Comparison of ENCODE assay signal across 20 mouse cellular contexts in the genomic region with DNA sequence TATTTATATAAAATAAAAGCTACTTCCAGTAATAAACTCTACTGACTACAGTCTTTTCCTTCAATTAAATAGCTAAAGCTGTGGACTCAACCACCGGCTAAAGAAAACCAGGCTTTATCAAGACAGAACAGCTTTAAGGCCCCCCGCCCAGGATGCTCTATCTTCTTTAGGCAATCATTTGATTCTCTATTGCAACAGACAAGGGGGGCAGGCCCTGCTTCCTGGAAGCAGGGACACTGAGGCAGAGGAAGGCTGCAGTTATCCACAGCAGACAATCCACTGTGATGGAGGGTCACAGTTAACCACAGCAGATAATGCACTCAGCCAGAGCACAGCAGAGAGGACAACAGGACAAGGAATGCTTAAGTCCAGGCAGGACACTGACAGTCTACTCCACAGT. TPM values are rescaled to one million over a fixed set of nuclear protein-coding genes. Genes with fewer than 3 reads are reported as not detected.
DNase-seq lines count a peak whose midpoint lies in the region; ATAC-seq and TF ChIP-seq lines count a peak whose summit lies in the region.
"Had no signal": no experiment of that assay in that cellular context is flagged by ENCODE, and none has a peak within 500 bp of the region (broad histone marks: within the 10 kb centered on the region; RNA-seq: fewer than 3 reads in every experiment).

No protein-coding gene starts in this region.

- DNase-seq in heart, adult 11 months: peak; percentile 46
- DNase-seq in heart, adult 18-20 months: no peak
- DNase-seq in stomach, postnatal 0 days (ENCODE audit: low spot score): no peak
- peak; percentile 71 to 76 (median 72) for DNase-seq in liver, embryonic 14.5 days (ENCODE audit: low read depth in 3 of 3, low spot score in 3 of 3)
- DNase-seq in yolk sac, embryonic 10.5 days (ENCODE audit: low spot score): peak; percentile 8
- DNase-seq in lung, postnatal 4 days: no peak
- no peak for DNase-seq in urinary bladder, adult 18-20 months (ENCODE audit: low spot score in 2 of 2)
- DNase-seq: adrenal gland, postnatal 14 days; cerebellum, adult 9-11 months; embryo, embryonic 11 days; gastrocnemius, postnatal 36 days; layer of hippocampus, postnatal 36 days; midbrain, embryonic 14.5 days; right cerebral cortex, adult 18-20 months had no signal

- TF ChIP-seq CTCF in stomach, postnatal 0 days (IDR thresholded peaks at IDR 0.05; ENCODE audit: low read depth): no peak
- TF ChIP-seq CTCF in liver, embryonic 14.5 days (IDR thresholded peaks at IDR 0.05; ENCODE audit: low read depth): no peak

- no peaks in the 10 kb centered on the region for H3K36me3 ChIP-seq in stomach, embryonic 14.5 days (ENCODE audit: control insufficient read depth, insufficient read depth, low read length)
- no peaks in the 10 kb centered on the region for H3K36me3 ChIP-seq in stomach, postnatal 0 days (ENCODE audit: control insufficient read depth, insufficient read depth, low read length)
- H3K36me3 ChIP-seq in liver, embryonic 14.5 days (replicated peaks; ENCODE audit: control insufficient read depth, insufficient read depth, low read depth): no peaks in the 10 kb centered on the region
- H3K36me3 ChIP-seq: heart, embryonic 15.5 days; hindbrain, embryonic 12.5 days; kidney, embryonic 15.5 days had no signal

- WGBS in stomach, embryonic 14.5 days: 90% methylated on average over 2 of the region's 2 CpGs
- WGBS in stomach, postnatal 0 days: 88% methylated on average over 2 of the region's 2 CpGs
- 13% methylated on average over 2 of the region's 2 CpGs for WGBS in liver, embryonic 14.5 days (ENCODE audit: insufficient replicate concordance)

- no peaks in the 10 kb centered on the region for H3K9me3 ChIP-seq in stomach, embryonic 14.5 days (ENCODE audit: control insufficient read depth, low read depth, low read length)
- no peaks in the 10 kb centered on the region for H3K9me3 ChIP-seq in stomach, postnatal 0 days (ENCODE audit: control insufficient read depth, low read length)
- H3K9me3 ChIP-seq in liver, embryonic 14.5 days (ENCODE audit: control insufficient read depth, low read length): no peaks in the 10 kb centered on the region
- H3K9me3 ChIP-seq: embryonic facial prominence, embryonic 15.5 days; heart, embryonic 15.5 days; hindbrain, embryonic 12.5 days; kidney, embryonic 15.5 days had no signal

- H3K9ac ChIP-seq in stomach, embryonic 14.5 days (replicated peaks; ENCODE audit: low read depth, low read length): no peak overlapping the region
- H3K9ac ChIP-seq in stomach, postnatal 0 days (ENCODE audit: low read length): no peak overlapping the region
- no peak overlapping the region; the same call in 1 of the 2 replicates for H3K9ac ChIP-seq in liver, embryonic 14.5 days (replicated peaks)
- H3K9ac ChIP-seq: embryonic facial prominence, embryonic 15.5 days; heart, embryonic 15.5 days; hindbrain, embryonic 12.5 days; kidney, embryonic 15.5 days had no signal

- peak; percentile 37; the same call in 1 of the 2 replicates for ATAC-seq in stomach, embryonic 14.5 days (ENCODE audit: insufficient number of reproducible peaks, insufficient read depth, low FRiP score, low read depth)
- ATAC-seq in stomach, postnatal 0 days (ENCODE audit: low FRiP score, low TSS enrichment): no peak
- ATAC-seq in liver, embryonic 14.5 days (ENCODE audit: insufficient read depth): peak; percentile 90
- ATAC-seq: forebrain, embryonic 14.5 days had no signal

- TF ChIP-seq EP300 in stomach, postnatal 0 days (optimal IDR thresholded peaks at IDR 0.05): no peak
- TF ChIP-seq EP300 in liver, embryonic 14.5 days (IDR thresholded peaks at IDR 0.05; ENCODE audit: low read depth): peak; percentile 96

- H3K27ac ChIP-seq in stomach, embryonic 14.5 days (ENCODE audit: low read length): no peak overlapping the region
- no peak overlapping the region for H3K27ac ChIP-seq in stomach, postnatal 0 days (replicated peaks)
- peak overlapping the region; percentile 46 for H3K27ac ChIP-seq in liver, embryonic 14.5 days
- H3K27ac ChIP-seq: embryonic facial prominence, embryonic 15.5 days; heart, embryonic 15.5 days; hindbrain, embryonic 12.5 days; kidney, embryonic 15.5 days had no signal

- no peaks in the 10 kb centered on the region for H3K27me3 ChIP-seq in stomach, embryonic 14.5 days (ENCODE audit: control insufficient read depth, insufficient read depth, low read length)
- no peaks in the 10 kb centered on the region for H3K27me3 ChIP-seq in stomach, postnatal 0 days (ENCODE audit: control insufficient read depth, insufficient read depth, low read length)
- no peaks in the 10 kb centered on the region for H3K27me3 ChIP-seq in liver, embryonic 14.5 days (ENCODE audit: control insufficient read depth, insufficient read depth, low read length)
- H3K27me3 ChIP-seq: embryonic facial prominence, embryonic 15.5 days; heart, embryonic 15.5 days; hindbrain, embryonic 12.5 days; kidney, embryonic 15.5 days had no signal

- no peak overlapping the region for H3K4me3 ChIP-seq in stomach, embryonic 14.5 days (ENCODE audit: low read depth, low read length)
- H3K4me3 ChIP-seq in stomach, postnatal 0 days (ENCODE audit: low read depth, low read length): no peak overlapping the region
- H3K4me3 ChIP-seq in liver, embryonic 14.5 days (ENCODE audit: insufficient read depth in 1 of 2, low read depth in 2 of 2, low read length in 2 of 2): no peak overlapping the region
- H3K4me3 ChIP-seq: embryonic facial prominence, embryonic 15.5 days; heart, embryonic 15.5 days; hindbrain, embryonic 12.5 days; kidney, embryonic 15.5 days had no signal

- H3K4me2 ChIP-seq in stomach, embryonic 14.5 days (replicated peaks; ENCODE audit: low read depth, low read length): no peak overlapping the region
- H3K4me2 ChIP-seq in stomach, postnatal 0 days (replicated peaks; ENCODE audit: low read depth): no peak overlapping the region
- H3K4me2 ChIP-seq in liver, embryonic 14.5 days (ENCODE audit: low read depth): peak overlapping the region; percentile 39
- H3K4me2 ChIP-seq: embryonic facial prominence, embryonic 15.5 days; heart, embryonic 15.5 days; hindbrain, embryonic 12.5 days; kidney, embryonic 15.5 days had no signal

- no peaks in the 10 kb centered on the region for H3K4me1 ChIP-seq in stomach, embryonic 14.5 days (ENCODE audit: control insufficient read depth, insufficient read depth, low read length)
- no peaks in the 10 kb centered on the region for H3K4me1 ChIP-seq in stomach, postnatal 0 days (replicated peaks; ENCODE audit: control insufficient read depth, insufficient read depth)
- peaks cover 37 to 43% of the 10 kb centered on the region in 2 experiments for H3K4me1 ChIP-seq in liver, embryonic 14.5 days (replicated peaks; ENCODE audit: control insufficient read depth in 2 of 2, insufficient read depth in 2 of 2, low read length in 1 of 2)
- H3K4me1 ChIP-seq: embryonic facial prominence, embryonic 15.5 days; hindbrain, embryonic 12.5 days; kidney, embryonic 15.5 days had no signal

RNA-seq across cellular contexts. Expression of gene Mindy3, which starts 46.4 kb away (rescaled TPM):
- total RNA-seq in heart, adult 18-20 months (2021): 10 to 100 TPM; 14.8 to 17.0 TPM
- 32.5 and 33.1 TPM in 2 replicates for polyA plus RNA-seq in stomach, embryonic 14.5 days (2014; fragmentation: Nextera tagmentation; extraction: Ambion mirVana)
- polyA plus RNA-seq in stomach, postnatal 0 days (2015; fragmentation: Nextera tagmentation; extraction: Ambion mirVana): 31.8 and 33.6 TPM in 2 replicates
- polyA plus RNA-seq in liver, embryonic 14.5 days (2012; rRNA removed): 9.8 and 13.9 TPM in 2 replicates
- polyA plus RNA-seq in liver, embryonic 14.5 days (2014; fragmentation: Nextera tagmentation; extraction: Ambion mirVana): 15.2 and 15.7 TPM in 2 replicates

Comparison
In these comparisons a context has a peak if more than half of its experiments do, and no peak if none do; other contexts are left out.
1. DNase-seq: peak in heart, adult 11 months (single experiment), liver, embryonic 14.5 days (3 of 3) and yolk sac, embryonic 10.5 days (single experiment); none in heart, adult 18-20 months (0 of 2), stomach, postnatal 0 days (single experiment), lung, postnatal 4 days (0 of 2) and urinary bladder, adult 18-20 months (0 of 2).